Mouse (Mus musculus) frontal cortex, adult 2 months (tissue): ENCODE results near the gene Timm29. TPM values are rescaled to one million over a fixed set of nuclear protein-coding genes. Genes with fewer than 3 reads are reported as not detected.

Source experiments
- DNase-seq, 2 experiments: peaks; one replicate each; pipeline ENCODE4 v3.0.0; 2022; ENCODE audit warnings: low spot score in 1 of 2; ENCODE audit errors: extremely low spot score in 1 of 2
- polyA plus RNA-seq: library from polyadenylated mRNA; depleted of rRNA; stranded (reverse); fragments of >200 nt; gene quantifications from 2 replicates; pipeline ENCODE4 v1.2.3, GENCODE M21; 2012; rRNA removed

The Timm29 gene
- polyA plus RNA-seq, 1 experiment = 53.2 TPM

GRCm38 (mm10) chr9:21615617-21616231, 23.2 kb downstream of the Timm29 start, which contains the start of gene Smarca4:
Smarca4 (plus strand) TSS chr9:21616169.
- DNase-seq = peak; percentile 99 to 100

- peak; percentile 56 to 84 for DNase-seq
These were observed 23.8 kb downstream of the Timm29 start for GRCm38 (mm10) chr9:21616232-21616781.

GRCm38 (mm10) chr9:21617066-21617465, 24.5 kb downstream of the Timm29 start:
- no peak for DNase-seq

GRCm38 (mm10) chr9:21620229-21620628, 27.7 kb downstream of the Timm29 start:
- no peak for DNase-seq

GRCm38 (mm10) chr9:21622676-21623075, 30.2 kb downstream of the Timm29 start:
- DNase-seq = no peak

- no peak for DNase-seq
These were observed 33.1 kb downstream of the Timm29 start for GRCm38 (mm10) chr9:21625342-21626339.

GRCm38 (mm10) chr9:21626571-21626970, 34.0 kb downstream of the Timm29 start:
- DNase-seq = no peak

GRCm38 (mm10) chr9:21627145-21627795, 34.7 kb downstream of the Timm29 start:
- no peak for DNase-seq

- DNase-seq = peak in 1 of 2 experiments; percentile 72
These were observed 38.2 kb downstream of the Timm29 start for GRCm38 (mm10) chr9:21630673-21631072.

- DNase-seq = no peak
These were observed 40.6 kb downstream of the Timm29 start for GRCm38 (mm10) chr9:21633106-21633505.

GRCm38 (mm10) chr9:21635639-21636038, 43.1 kb downstream of the Timm29 start:
- DNase-seq = no peak

GRCm38 (mm10) chr9:21639031-21639430, 46.5 kb downstream of the Timm29 start:
- no peak for DNase-seq

Other genes with a start within 250 kb of the Timm29 start
- gene Ilf3, start 224.9 kb upstream of the Timm29 start, polyA plus RNA-seq = 96.6 and 101 TPM in 2 replicates
- gene Qtrt1, start 180.9 kb upstream of the Timm29 start, polyA plus RNA-seq = 47.6 and 48.7 TPM in 2 replicates
- 95.8 and 97.7 TPM in 2 replicates for gene Dnm2, start 167.8 kb upstream of the Timm29 start, polyA plus RNA-seq
- gene Tmed1, start 82.5 kb upstream of the Timm29 start, polyA plus RNA-seq = 20.9 and 27.1 TPM in 2 replicates
- 0.53 and 0.56 TPM in 2 replicates for gene AB124611, start 66.5 kb upstream of the Timm29 start, polyA plus RNA-seq
- gene Carm1, start 45.8 kb upstream of the Timm29 start, polyA plus RNA-seq = 63.6 and 74.3 TPM in 2 replicates
- gene Yipf2, start 106 bp downstream of the Timm29 start, polyA plus RNA-seq = 27.6 and 27.8 TPM in 2 replicates
- 77.8 and 83.8 TPM in 2 replicates for gene Smarca4, start 23.4 kb downstream of the Timm29 start, polyA plus RNA-seq
- gene Ldlr, start 130.8 kb downstream of the Timm29 start, polyA plus RNA-seq = 13.4 and 14.4 TPM in 2 replicates
- gene Spc24, start 167.6 kb downstream of the Timm29 start, polyA plus RNA-seq = 3.3 and 3.8 TPM in 2 replicates
- gene Kank2, start 206.0 kb downstream of the Timm29 start, polyA plus RNA-seq = 7.9 and 8.0 TPM in 2 replicates
- not detected in 2 replicates for gene Angptl8, start 242.8 kb downstream of the Timm29 start, polyA plus RNA-seq